In genomic region chr9:107617461-107617860, GRCm38 (mm10) we compare ENCODE assay signal across 16 mouse cellular contexts. TPM values are rescaled to one million over a fixed set of nuclear protein-coding genes. Genes with fewer than 3 reads are reported as not detected.
A peak's percentile ranks its signal among the peaks of the same experiment; 100 is the strongest.
DNase-seq lines count a peak whose midpoint lies in the region; ATAC-seq and TF ChIP-seq lines count a peak whose summit lies in the region.
"Had no signal": no experiment of that assay in that cellular context is flagged by ENCODE, and none has a peak within 500 bp of the region (broad histone marks: within the 10 kb centered on the region; RNA-seq: fewer than 3 reads in every experiment).

No protein-coding gene starts in this region.

- WGBS in heart, embryonic 15.5 days: 79% methylated on average over 2 of the region's 2 CpGs

- peaks cover 69% of the 10 kb centered on the region for H3K4me1 ChIP-seq in heart, embryonic 15.5 days (replicated peaks)
- H3K4me1 ChIP-seq in MEL (ENCODE audit: control insufficient read depth in 1 of 2, insufficient read depth in 2 of 2, low read length in 2 of 2): peaks cover 0 to 4% of the 10 kb centered on the region in 2 experiments; a peak in 1 of 4 replicates

- ATAC-seq in CD4-positive, CD25-positive, alpha-beta regulatory T cell, adult 4 months: no peak
- ATAC-seq in heart, embryonic 15.5 days (replicated peaks; ENCODE audit: insufficient number of reproducible peaks, insufficient read depth, low FRiP score, low read depth): no peak

- no peak for TF ChIP-seq EP300 in MEL (IDR thresholded peaks at IDR 0.05; ENCODE audit: low read depth in 1 of 2, low read length in 2 of 2)

- H3K27me3 ChIP-seq in heart, embryonic 15.5 days: no peaks in the 10 kb centered on the region
- no peaks in the 10 kb centered on the region for H3K27me3 ChIP-seq in MEL (ENCODE audit: control insufficient read depth in 1 of 2, insufficient read depth in 2 of 2, low read length in 2 of 2)
- H3K27me3 ChIP-seq: embryonic facial prominence, embryonic 12.5 days; neural tube, embryonic 13.5 days had no signal

- H3K36me3 ChIP-seq in heart, embryonic 15.5 days: peaks cover 60% of the 10 kb centered on the region
- peaks cover under 1 to 3% of the 10 kb centered on the region in 2 experiments; a peak in 3 of 4 replicates for H3K36me3 ChIP-seq in MEL (ENCODE audit: control insufficient read depth in 1 of 2, insufficient read depth in 2 of 2, low read length in 2 of 2)

- peak; percentile 56 for TF ChIP-seq CTCF in layer of hippocampus, adult 2 months (conservative IDR thresholded peaks at IDR 0.05)
- peak in 2 of 3 experiments; percentile 17 to 37; a peak in 3 of 6 replicates for TF ChIP-seq CTCF in MEL (IDR thresholded peaks at IDR 0.05 in 2 of 3, conservative IDR thresholded peaks at IDR 0.05 in 1 of 3; ENCODE audit: control insufficient read depth in 1 of 3, insufficient read depth in 1 of 3, low read depth in 2 of 3, low read length in 3 of 3, poor library complexity in 1 of 3, severe bottlenecking in 1 of 3)

- no peak overlapping the region for H3K4me2 ChIP-seq in heart, embryonic 15.5 days
- H3K4me2 ChIP-seq: embryonic facial prominence, embryonic 12.5 days; neural tube, embryonic 13.5 days had no signal

- TF ChIP-seq RAD21 in MEL (IDR thresholded peaks at IDR 0.05; ENCODE audit: low read depth, low read length): no peak; the same call in 1 of the 2 replicates

- TF ChIP-seq POLR2A in MEL (IDR thresholded peaks at IDR 0.05; ENCODE audit: control insufficient read depth in 1 of 2, insufficient read depth in 1 of 2, low read depth in 1 of 2, low read length in 2 of 2, poor library complexity in 1 of 2): no peak

- DNase-seq in CD4-positive, CD25-positive, alpha-beta regulatory T cell, adult 2 months (ENCODE audit: low read depth, low spot score): peak; percentile 43
- DNase-seq in heart, postnatal 14 days: no peak
- no peak for DNase-seq in layer of hippocampus, adult 2 months (ENCODE audit: low spot score in 2 of 2)
- DNase-seq in layer of hippocampus, postnatal 25 days (ENCODE audit: extremely low spot score in 1 of 2, low spot score in 1 of 2): no peak
- DNase-seq in MEL (ENCODE audit: low read depth, low spot score): peak; percentile 51
- no peak for DNase-seq in left cerebral cortex, adult 18-20 months (ENCODE audit: low spot score in 2 of 2)
- DNase-seq: adrenal gland, postnatal 25 days; cerebellum, adult 2 months; right cerebral cortex, postnatal 25 days; thymus, postnatal 25 days had no signal

- peak overlapping the region; percentile 97 for H3K27ac ChIP-seq in heart, embryonic 15.5 days
- peak overlapping the region; percentile 67; the same call in 1 of the 2 replicates for H3K27ac ChIP-seq in layer of hippocampus, adult 2 months
- H3K27ac ChIP-seq in MEL (ENCODE audit: control insufficient read depth, low read depth, low read length): no peak overlapping the region

- H3K4me3 ChIP-seq in heart, embryonic 15.5 days: no peak overlapping the region
- no peak overlapping the region for H3K4me3 ChIP-seq in layer of hippocampus, adult 2 months
- H3K4me3 ChIP-seq in MEL (ENCODE audit: control insufficient read depth in 1 of 2, insufficient read depth in 1 of 2, low read depth in 2 of 2, low read length in 2 of 2): no peak overlapping the region
- H3K4me3 ChIP-seq: embryonic facial prominence, embryonic 12.5 days; neural tube, embryonic 13.5 days had no signal

- intact Hi-C loops in heart, postnatal 14 days (cut with DNase I): no loop called here

- no peak overlapping the region for H3K9ac ChIP-seq in heart, embryonic 15.5 days
- no peak overlapping the region for H3K9ac ChIP-seq in MEL (ENCODE audit: control insufficient read depth, low read depth, low read length, poor library complexity, severe bottlenecking)
- H3K9ac ChIP-seq: embryonic facial prominence, embryonic 12.5 days; neural tube, embryonic 13.5 days had no signal

- no peaks in the 10 kb centered on the region for H3K9me3 ChIP-seq in heart, embryonic 15.5 days (replicated peaks)
- H3K9me3 ChIP-seq in MEL (replicated peaks; ENCODE audit: insufficient read depth, low read length): no peaks in the 10 kb centered on the region
- H3K9me3 ChIP-seq: embryonic facial prominence, embryonic 12.5 days; neural tube, embryonic 13.5 days had no signal

- no peaks in the 10 kb centered on the region for H3K79me2 ChIP-seq in MEL (ENCODE audit: control insufficient read depth, insufficient read depth, low read length, poor library complexity)

TF ChIP-seq in MEL, 35 proteins besides CTCF, POLR2A, EP300 and RAD21:
- TF ChIP-seq NRF1 (IDR thresholded peaks at IDR 0.05; ENCODE audit: insufficient read depth, low read depth, low read length, poor library complexity, severe bottlenecking) (no peak), UBTF (IDR thresholded peaks at IDR 0.05; ENCODE audit: borderline replicate concordance, insufficient read depth, low read depth, low read length) (no peak), MYC (IDR thresholded peaks at IDR 0.05; ENCODE audit: low read depth, low read length) (peak; percentile 50; the same call in 1 of the 2 replicates), ZNF384 (IDR thresholded peaks at IDR 0.05; ENCODE audit: low read depth, low read length) (peak; percentile 71; the same call in 1 of the 2 replicates)
TF ChIP-seq in MEL: peak in this region for 2.

RNA-seq across cellular contexts. Expression of gene Sema3b, which starts 8.4 kb away (rescaled TPM):
- polyA plus RNA-seq in CD4-positive, CD25-positive, alpha-beta regulatory T cell, adult 4 months (2017; shearing (Covaris generic)): not detected
- polyA plus RNA-seq in heart, embryonic 15.5 days (2015; fragmentation: Nextera tagmentation; extraction: Ambion mirVana): 9.7 and 10.7 TPM in 2 replicates
- total RNA-seq in heart, postnatal 14 days (2021): 10 to 100 TPM; 11.3 to 12.1 TPM
- total RNA-seq in layer of hippocampus, adult 2 months (2021): 1 to 10 TPM; 1.9 to 2.2 TPM
- total RNA-seq in layer of hippocampus, postnatal 25 days (2021): 1 to 10 TPM; 2.2 to 2.7 TPM
- 0.04 and 0.07 TPM in 2 replicates for total RNA-seq in MEL (2012; rRNA removed)
- under 1 TPM in 1 of 2 experiments, not detected in 1; 0.21 TPM for polyA plus RNA-seq in MEL (2012; ENCODE audit: insufficient read depth in 1 of 2, insufficient read length in 2 of 2, low read depth in 1 of 2, low replicate concordance in 2 of 2, missing spikeins in 1 of 2)
- total RNA-seq in left cerebral cortex, adult 18-20 months (2021): 1 to 10 TPM; 3.5 to 4.5 TPM
- total RNA-seq: common myeloid progenitor, adult 5-6 weeks; monocyte, adult 5-6 weeks had no signal

RNA-seq across cellular contexts. Expression of gene Gnai2, which starts 17.7 kb away (rescaled TPM):
- polyA plus RNA-seq in CD4-positive, CD25-positive, alpha-beta regulatory T cell, adult 4 months (2017; shearing (Covaris generic)): 100 to 1,000 TPM; 120 to 139 TPM
- polyA plus RNA-seq in heart, embryonic 15.5 days (2015; fragmentation: Nextera tagmentation; extraction: Ambion mirVana): 367 and 431 TPM in 2 replicates
- 100 to 1,000 TPM; 318 to 327 TPM for total RNA-seq in heart, postnatal 14 days (2021)
- 100 to 1,000 TPM; 208 to 222 TPM for total RNA-seq in layer of hippocampus, adult 2 months (2021)
- 100 to 1,000 TPM; 208 to 223 TPM for total RNA-seq in layer of hippocampus, postnatal 25 days (2021)
- total RNA-seq in MEL (2012; rRNA removed): 129 and 131 TPM in 2 replicates
- polyA plus RNA-seq in MEL (2012; ENCODE audit: insufficient read depth in 1 of 2, insufficient read length in 2 of 2, low read depth in 1 of 2, low replicate concordance in 2 of 2, missing spikeins in 1 of 2): 100 to 1,000 TPM; 137 to 335 TPM
- 100 to 1,000 TPM; 222 to 239 TPM for total RNA-seq in left cerebral cortex, adult 18-20 months (2021)

RNA-seq across cellular contexts. Expression of gene Ifrd2, which starts 30.0 kb away (rescaled TPM):
- polyA plus RNA-seq in CD4-positive, CD25-positive, alpha-beta regulatory T cell, adult 4 months (2017; shearing (Covaris generic)): 10 to 100 TPM; 30.1 to 36.2 TPM
- 31.7 and 45.7 TPM in 2 replicates for polyA plus RNA-seq in heart, embryonic 15.5 days (2015; fragmentation: Nextera tagmentation; extraction: Ambion mirVana)
- total RNA-seq in heart, postnatal 14 days (2021): 10 to 100 TPM; 36.7 to 47.1 TPM
- total RNA-seq in layer of hippocampus, adult 2 months (2021): 10 to 100 TPM; 13.7 to 15.2 TPM
- 10 to 100 TPM; 11.8 to 16.8 TPM for total RNA-seq in layer of hippocampus, postnatal 25 days (2021)
- total RNA-seq in MEL (2012; rRNA removed): 136 and 147 TPM in 2 replicates
- polyA plus RNA-seq in MEL (2012; ENCODE audit: insufficient read depth in 1 of 2, insufficient read length in 2 of 2, low read depth in 1 of 2, low replicate concordance in 2 of 2, missing spikeins in 1 of 2): 100 to 1,000 TPM in 1 of 2 experiments, not detected in 1; 292 TPM
- total RNA-seq in left cerebral cortex, adult 18-20 months (2021): 10 to 100 TPM; 11.3 to 11.9 TPM

RNA-seq across cellular contexts. Expression of gene Hyal3, which starts 36.8 kb away (rescaled TPM):
- polyA plus RNA-seq in CD4-positive, CD25-positive, alpha-beta regulatory T cell, adult 4 months (2017; shearing (Covaris generic)): 1 to 10 TPM in 1 of 2 experiments, under 1 TPM in 1; 0.90 to 1.4 TPM
- polyA plus RNA-seq in heart, embryonic 15.5 days (2015; fragmentation: Nextera tagmentation; extraction: Ambion mirVana): 0.68 and 0.82 TPM in 2 replicates
- total RNA-seq in heart, postnatal 14 days (2021): under 1 TPM; 0.31 to 0.49 TPM
- total RNA-seq in layer of hippocampus, adult 2 months (2021): 1 to 10 TPM; 2.0 to 2.1 TPM
- total RNA-seq in layer of hippocampus, postnatal 25 days (2021): 1 to 10 TPM; 1.4 to 1.9 TPM
- 1.8 and 2.3 TPM in 2 replicates for total RNA-seq in MEL (2012; rRNA removed)
- polyA plus RNA-seq in MEL (2012; ENCODE audit: insufficient read depth in 1 of 2, insufficient read length in 2 of 2, low read depth in 1 of 2, low replicate concordance in 2 of 2, missing spikeins in 1 of 2): 1 to 10 TPM in 1 of 2 experiments, not detected in 1; 6.8 TPM
- total RNA-seq in left cerebral cortex, adult 18-20 months (2021): 1 to 10 TPM; 1.6 TPM
- total RNA-seq: monocyte, adult 5-6 weeks had no signal

RNA-seq across cellular contexts. Expression of gene Naa80, which starts 38.8 kb away (rescaled TPM):
- polyA plus RNA-seq in CD4-positive, CD25-positive, alpha-beta regulatory T cell, adult 4 months (2017; shearing (Covaris generic)): 10 to 100 TPM; 25.4 to 34.9 TPM
- polyA plus RNA-seq in heart, embryonic 15.5 days (2015; fragmentation: Nextera tagmentation; extraction: Ambion mirVana): 13.4 and 17.2 TPM in 2 replicates
- 10 to 100 TPM; 15.5 to 16.6 TPM for total RNA-seq in heart, postnatal 14 days (2021)
- total RNA-seq in layer of hippocampus, adult 2 months (2021): 10 to 100 TPM; 10.9 to 12.6 TPM
- total RNA-seq in layer of hippocampus, postnatal 25 days (2021): 10 to 100 TPM; 11.3 to 13.3 TPM
- 14.3 and 15.1 TPM in 2 replicates for total RNA-seq in MEL (2012; rRNA removed)
- polyA plus RNA-seq in MEL (2012; ENCODE audit: insufficient read depth in 1 of 2, insufficient read length in 2 of 2, low read depth in 1 of 2, low replicate concordance in 2 of 2, missing spikeins in 1 of 2): 10 to 100 TPM in 1 of 2 experiments, not detected in 1; 74.0 TPM
- total RNA-seq in left cerebral cortex, adult 18-20 months (2021): 10 to 100 TPM; 10.1 to 13.4 TPM

Comparison
In these comparisons a context has a peak if more than half of its experiments do, and no peak if none do; other contexts are left out.
1. DNase-seq: peak in CD4-positive, CD25-positive, alpha-beta regulatory T cell, adult 2 months (single experiment) and MEL (single experiment); none in heart, postnatal 14 days (0 of 2), layer of hippocampus, adult 2 months (0 of 2), layer of hippocampus, postnatal 25 days (0 of 2) and left cerebral cortex, adult 18-20 months (0 of 2).